Mouse (Mus musculus) ES-E14 (cell line): ENCODE data around the gene Gm21970.

Experiments used
- CHD2 ChIP-seq: IDR thresholded peaks from 2 replicates; pipeline ENCODE4 v1.6.1; 2014; ENCODE audit warnings: mild to moderate bottlenecking, low read depth, low read length, inconsistent platforms
- MAFK ChIP-seq: IDR thresholded peaks from 2 replicates; pipeline ENCODE4 v1.6.1; 2014; ENCODE audit warnings: mild to moderate bottlenecking, low read depth, low read length, inconsistent platforms; ENCODE audit not compliant: insufficient read depth
- ZC3H11A ChIP-seq: IDR thresholded peaks from 2 replicates; pipeline ENCODE4 v1.6.1; 2012; ENCODE audit warnings: low read depth, mild to moderate bottlenecking, inconsistent platforms, low read length, borderline replicate concordance

DNA sequence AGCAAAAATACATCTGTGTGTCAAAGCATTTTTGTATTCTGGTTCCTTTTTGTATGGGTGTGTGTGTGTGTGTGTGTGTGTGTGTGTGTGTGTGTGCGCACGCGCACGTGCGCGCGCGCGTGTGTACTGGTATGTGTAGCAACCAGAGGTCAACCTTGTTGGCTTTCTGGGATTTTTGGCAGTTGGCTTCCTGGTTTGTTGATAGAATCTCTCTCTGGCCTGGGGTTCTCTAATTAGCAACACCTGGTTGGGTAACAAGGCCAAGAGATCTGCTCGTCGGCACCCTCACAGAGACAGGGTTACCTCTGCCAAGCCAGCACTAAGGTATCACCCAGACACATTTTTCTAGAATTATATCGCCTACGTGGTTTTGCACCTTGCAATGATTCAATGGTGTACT, 32.0 kb upstream of the Gm21970 start:
- TF ChIP-seq MAFK (no peak), ZC3H11A (0 out of 2 replicates have a peak, but pooled peaks have one; percentile 24), CHD2 (no peak)
